Mouse (Mus musculus) adrenal gland, postnatal 0 days (tissue): ENCODE measurements around the gene Tmx1. TPM values are rescaled to one million over a fixed set of nuclear protein-coding genes. Genes with fewer than 3 reads are reported as not detected.

ENCODE experiments used
- polyA plus RNA-seq: library from polyadenylated mRNA; unstranded; fragments of >200 nt; fragmentation: Nextera tagmentation; extraction: Ambion mirVana; gene quantifications from 2 replicates; pipeline ENCODE4 v1.2.1, GENCODE M21; 2015

Tmx1 gene
- polyA plus RNA-seq, result 94.0 and 119 TPM in 2 replicates

DNA sequence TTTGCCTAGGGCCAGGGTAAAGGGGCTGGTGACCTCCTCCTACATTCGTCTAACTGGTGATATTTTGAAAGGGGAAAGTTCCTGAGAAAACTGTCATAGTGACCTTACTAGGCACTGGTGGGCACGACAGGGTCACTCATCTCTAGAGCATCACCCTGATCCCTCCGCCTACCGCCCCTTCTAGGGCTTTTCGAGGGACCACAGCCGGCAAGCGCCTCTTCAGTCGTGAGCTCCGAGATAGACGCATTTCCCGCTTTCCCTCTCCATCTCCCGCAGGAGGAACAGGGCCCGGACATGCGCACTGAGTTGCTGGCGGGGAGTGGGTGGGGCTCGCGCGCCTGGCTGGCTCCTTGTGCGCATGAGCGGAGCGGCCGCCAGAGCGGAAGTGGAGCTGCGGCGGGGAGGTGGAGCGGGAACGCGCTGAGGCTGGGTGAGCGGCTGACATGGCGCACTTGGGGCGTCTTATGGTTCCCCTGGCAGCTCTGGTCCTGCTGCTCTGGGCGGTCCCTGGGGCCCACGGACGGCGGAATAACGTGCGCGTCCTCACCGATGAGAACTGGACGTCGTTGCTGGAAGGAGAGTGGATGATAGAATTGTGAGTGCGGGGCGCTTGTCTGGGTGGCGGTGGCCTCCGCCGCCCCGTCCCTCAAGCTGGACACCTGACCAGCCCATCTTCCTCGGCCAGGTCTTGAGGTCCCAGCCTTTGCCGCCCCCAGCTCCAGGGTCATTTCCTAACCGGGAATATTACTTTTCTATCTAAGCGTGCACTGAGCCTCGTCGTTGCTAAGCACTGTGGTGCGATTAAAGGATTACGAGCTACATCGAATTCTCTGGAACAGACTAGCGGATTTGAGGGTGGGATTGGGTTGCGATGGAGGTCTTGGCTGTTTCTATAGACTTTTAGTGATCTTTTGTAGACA is at the start of gene Tmx1:
Gene Tmx1 (plus strand): TSS at position 370 of the 920 bp plus-strand sequence.

Other genes starting within 250 kb of the Tmx1 start
- gene Pygl, start 221.6 kb upstream of the Tmx1 start, polyA plus RNA-seq, result 30.2 and 33.4 TPM in 2 replicates
- gene Trim9, start 105.5 kb upstream of the Tmx1 start, polyA plus RNA-seq, result 2.1 and 3.1 TPM in 2 replicates